Mouse (Mus musculus): ENCODE measurements around the gene Ptgir. TPM values are rescaled to one million over a fixed set of nuclear protein-coding genes. Genes with fewer than 3 reads are reported as not detected.
A peak's percentile ranks its signal among the peaks of the same experiment; 100 is the strongest.

Ptgir gene
- polyA plus RNA-seq, 1 experiment from 2014 or later = 0.10 TPM

GRCm38 (mm10) chr7:16920818-16921791 lies 14.8 kb downstream of the Ptgir start:
- peak; percentile 28 for DNase-seq (ENCODE audit: extremely low spot score, low spot score)
- Histone ChIP-seq H3K36me3 (replicated peaks) (peaks cover 59% of the 10 kb centered on the region), H3K4me3 (peak overlapping the region; percentile 94), H3K9me3 (no peaks in the 10 kb centered on the region), H3K27ac (peak overlapping the region; percentile 98), H3K4me1 (peaks cover 45% of the 10 kb centered on the region), H3K27me3 (ENCODE audit: poor library complexity, severe bottlenecking) (no peaks in the 10 kb centered on the region)
- 55% methylated on average over 21 of the region's 21 CpGs for WGBS

DNA sequence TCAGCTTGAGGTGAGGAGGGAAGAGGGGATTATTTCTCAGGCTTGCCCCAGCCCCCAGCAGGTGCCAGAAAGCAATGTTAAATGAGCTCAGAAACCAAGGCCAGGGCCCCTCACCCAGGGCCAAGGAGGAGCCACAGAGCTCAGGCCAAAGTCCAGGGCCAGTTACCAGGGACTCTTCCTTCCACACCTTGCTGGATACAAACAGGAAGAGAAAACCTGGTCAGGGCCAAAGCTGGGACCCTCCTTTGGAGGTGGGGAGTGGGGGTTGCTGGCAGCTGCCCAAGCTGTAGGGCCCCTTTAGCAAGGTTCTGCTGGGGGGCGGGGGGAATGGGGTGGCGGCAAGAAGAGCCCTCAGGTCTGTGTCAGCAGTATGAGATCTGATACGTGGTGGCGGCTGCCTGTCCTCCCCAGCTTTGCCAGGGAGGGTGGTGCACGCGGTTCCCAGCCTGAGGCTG lies 15.6 kb downstream of the Ptgir start:
- H3K27me3 ChIP-seq (ENCODE audit: poor library complexity, severe bottlenecking) = no peaks in the 10 kb centered on the region
- WGBS = 66% methylated on average over 6 of the region's 6 CpGs
- H3K9me3 ChIP-seq = no peaks in the 10 kb centered on the region
- H3K27ac ChIP-seq = peak overlapping the region; percentile 98
- DNase-seq (ENCODE audit: extremely low spot score, low spot score) = no peak
- H3K4me1 ChIP-seq = peaks cover 45% of the 10 kb centered on the region
- H3K36me3 ChIP-seq (replicated peaks) = peaks cover 51% of the 10 kb centered on the region
- H3K4me3 ChIP-seq = peak overlapping the region; percentile 94

- no peak for DNase-seq (ENCODE audit: extremely low spot score, low spot score)
- no peaks in the 10 kb centered on the region for H3K9me3 ChIP-seq
- H3K27me3 ChIP-seq (ENCODE audit: poor library complexity, severe bottlenecking) = no peaks in the 10 kb centered on the region
- peak overlapping the region; percentile 98 for H3K27ac ChIP-seq
- H3K4me1 ChIP-seq = peaks cover 45% of the 10 kb centered on the region
- peaks cover 45% of the 10 kb centered on the region for H3K36me3 ChIP-seq (replicated peaks)
- H3K4me3 ChIP-seq = peak overlapping the region; percentile 94
- WGBS = 60% methylated on average over 10 of the region's 10 CpGs
Measured at GRCm38 (mm10) chr7:16922360-16922973, 16.2 kb downstream of the Ptgir start.

DNA sequence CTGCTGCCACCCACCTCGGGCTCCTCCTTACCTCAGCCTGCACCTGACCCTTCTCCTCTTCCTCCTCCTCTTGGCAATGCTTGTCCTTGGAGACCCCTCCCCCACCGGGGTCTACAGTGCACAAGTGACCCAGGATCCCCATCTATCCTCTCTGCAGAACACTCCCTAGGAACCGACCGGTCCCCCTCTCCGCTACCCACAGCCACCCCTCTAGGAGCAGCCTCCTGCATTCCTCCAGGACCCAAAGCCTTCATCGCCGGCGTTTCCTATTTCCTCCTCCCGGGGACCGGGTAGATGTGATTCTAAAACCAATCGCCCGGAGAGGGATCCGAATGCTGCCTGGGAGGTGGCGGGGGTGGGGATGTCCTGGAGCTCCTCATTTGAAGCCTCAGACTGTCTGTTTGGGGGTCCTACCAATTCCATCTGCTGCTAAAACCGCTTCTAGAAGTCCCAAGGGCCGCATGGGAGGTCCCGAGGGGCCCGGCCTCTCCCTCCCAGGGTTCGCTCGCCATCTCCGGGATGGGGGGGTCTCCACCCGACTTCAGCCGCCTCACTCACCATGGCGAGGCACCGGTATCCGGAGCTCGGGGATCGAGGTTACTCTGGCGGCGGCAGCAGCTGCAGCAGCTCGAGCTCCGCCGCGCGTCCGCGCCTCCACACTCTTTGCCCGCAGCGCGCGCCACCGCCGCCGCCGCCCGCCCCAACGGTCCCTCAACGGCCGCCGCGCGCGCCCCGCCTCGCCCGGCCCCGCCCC lies 17.2 kb downstream of the Ptgir start:
- DNase-seq (ENCODE audit: extremely low spot score, low spot score) = no peak
- Histone ChIP-seq H3K4me1 (peaks cover 45% of the 10 kb centered on the region), H3K4me3 (peak overlapping the region; percentile 94), H3K36me3 (replicated peaks) (peaks cover 35% of the 10 kb centered on the region), H3K27ac (peak overlapping the region; percentile 98), H3K27me3 (ENCODE audit: poor library complexity, severe bottlenecking) (no peaks in the 10 kb centered on the region), H3K9me3 (no peaks in the 10 kb centered on the region)
- WGBS = under 1% methylated on average over 57 of the region's 57 CpGs

- Histone ChIP-seq H3K27me3 (ENCODE audit: poor library complexity, severe bottlenecking) (no peaks in the 10 kb centered on the region), H3K4me3 (peak within 1 kb of the TSS; percentile 94), H3K4me1 (peaks cover 43% of the 10 kb centered on the region), H3K36me3 (replicated peaks) (peaks cover 28% of the 10 kb centered on the region), H3K9me3 (no peaks in the 10 kb centered on the region), H3K27ac (peak within 1 kb of the TSS; percentile 98)
- 1% methylated on average over 64 of the region's 64 CpGs for WGBS
- peak; percentile 100 for DNase-seq (ENCODE audit: extremely low spot score, low spot score)
Measured at GRCm38 (mm10) chr7:16924037-16924834, 17.9 kb downstream of the Ptgir start, which contains the start of gene Calm3. TSS of gene Calm3 (minus strand) at chr7:16924114.

- H3K4me3 ChIP-seq = no peak overlapping the region
- no peak overlapping the region for H3K27ac ChIP-seq
- H3K4me1 ChIP-seq = peaks cover 14% of the 10 kb centered on the region
- H3K27me3 ChIP-seq (ENCODE audit: poor library complexity, severe bottlenecking) = no peaks in the 10 kb centered on the region
- WGBS = 49% methylated on average over 2 of the region's 2 CpGs
- H3K9me3 ChIP-seq = no peaks in the 10 kb centered on the region
- no peak for DNase-seq (ENCODE audit: extremely low spot score, low spot score)
- H3K36me3 ChIP-seq (replicated peaks) = no peaks in the 10 kb centered on the region
Measured at GRCm38 (mm10) chr7:16928341-16928740, 22.1 kb downstream of the Ptgir start.

GRCm38 (mm10) chr7:16930850-16931249 lies 24.6 kb downstream of the Ptgir start:
- H3K4me3 ChIP-seq = no peak overlapping the region
- H3K4me1 ChIP-seq = peaks cover 14% of the 10 kb centered on the region
- WGBS = 6% methylated on average over 1 of the region's 1 CpGs
- peak; percentile 74 for DNase-seq (ENCODE audit: extremely low spot score, low spot score)
- H3K9me3 ChIP-seq = no peaks in the 10 kb centered on the region
- H3K36me3 ChIP-seq (replicated peaks) = no peaks in the 10 kb centered on the region
- no peaks in the 10 kb centered on the region for H3K27me3 ChIP-seq (ENCODE audit: poor library complexity, severe bottlenecking)
- H3K27ac ChIP-seq = no peak overlapping the region

GRCm38 (mm10) chr7:16931968-16932627 lies 25.8 kb downstream of the Ptgir start:
- 20% methylated on average over 14 of the region's 14 CpGs for WGBS
- H3K27ac ChIP-seq = no peak overlapping the region
- peak; percentile 88 for DNase-seq (ENCODE audit: extremely low spot score, low spot score)
- no peaks in the 10 kb centered on the region for H3K27me3 ChIP-seq (ENCODE audit: poor library complexity, severe bottlenecking)
- H3K36me3 ChIP-seq (replicated peaks) = no peaks in the 10 kb centered on the region
- no peaks in the 10 kb centered on the region for H3K9me3 ChIP-seq
- no peak overlapping the region for H3K4me3 ChIP-seq
- H3K4me1 ChIP-seq = peaks cover 14% of the 10 kb centered on the region

DNA sequence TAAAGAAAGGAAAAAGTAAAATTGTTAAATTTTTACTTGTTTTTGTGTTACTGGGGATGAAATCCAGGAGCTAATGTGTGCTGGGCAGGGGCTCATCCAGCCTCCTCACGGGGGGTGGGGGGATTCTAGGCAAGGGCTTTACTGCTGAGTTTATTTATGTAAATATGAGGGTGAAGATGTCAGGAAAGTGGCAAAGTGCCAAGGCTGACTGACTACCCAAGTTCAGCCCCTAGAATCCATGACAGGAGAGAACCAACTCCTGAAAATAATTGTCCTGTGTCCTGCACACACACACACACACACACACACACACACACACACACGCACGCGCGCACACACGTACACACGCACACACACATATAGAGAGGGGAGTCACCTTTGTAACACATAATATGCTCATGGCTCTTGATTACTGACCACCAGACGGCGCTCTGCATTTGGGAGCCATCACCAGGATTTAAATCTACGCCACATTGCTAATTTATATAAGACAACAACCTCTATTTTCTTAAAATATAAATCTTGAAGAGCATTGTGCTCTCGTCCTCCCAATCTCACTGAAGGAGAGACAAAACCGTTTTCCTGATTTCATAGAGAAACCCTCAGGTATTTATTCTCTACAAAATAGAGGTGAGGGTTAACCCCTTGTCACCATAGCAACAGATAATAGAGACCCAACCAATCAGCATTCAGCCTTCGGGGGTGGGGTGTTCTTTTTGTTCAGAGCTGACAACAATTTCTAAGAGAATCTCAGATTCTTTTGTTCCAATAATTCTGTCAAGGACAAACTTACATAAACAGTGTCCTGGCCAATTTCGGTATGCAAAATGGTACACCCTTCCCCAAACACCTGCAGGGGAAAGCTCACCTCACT lies 26.7 kb downstream of the Ptgir start:
- peaks cover 14% of the 10 kb centered on the region for H3K4me1 ChIP-seq
- 56% methylated on average over 14 of the region's 14 CpGs for WGBS
- DNase-seq (ENCODE audit: extremely low spot score, low spot score) = no peak
- no peaks in the 10 kb centered on the region for H3K9me3 ChIP-seq
- H3K27ac ChIP-seq = no peak overlapping the region
- no peak overlapping the region for H3K4me3 ChIP-seq
- no peaks in the 10 kb centered on the region for H3K27me3 ChIP-seq (ENCODE audit: poor library complexity, severe bottlenecking)
- no peaks in the 10 kb centered on the region for H3K36me3 ChIP-seq (replicated peaks)

GRCm38 (mm10) chr7:16937312-16937711 lies 31.0 kb downstream of the Ptgir start:
- Histone ChIP-seq H3K27ac (no peak overlapping the region), H3K9me3 (no peaks in the 10 kb centered on the region), H3K4me3 (no peak overlapping the region), H3K36me3 (replicated peaks) (no peaks in the 10 kb centered on the region), H3K27me3 (ENCODE audit: poor library complexity, severe bottlenecking) (no peaks in the 10 kb centered on the region), H3K4me1 (peaks cover 33% of the 10 kb centered on the region)
- DNase-seq (ENCODE audit: extremely low spot score, low spot score) = no peak
- WGBS = 49% methylated on average over 4 of the region's 4 CpGs

Data from forebrain, embryonic 10.5 days (tissue).